Mouse (Mus musculus) megakaryocyte, adult 5-6 weeks (primary cell): ENCODE results near the gene Grb10. TPM values are rescaled to one million over a fixed set of nuclear protein-coding genes. Genes with fewer than 3 reads are reported as not detected.

ENCODE experiments used
- ATAC-seq: 2 replicates; pipeline ENCODE4 v1.8.0; 2016; ENCODE audit warnings: mild to moderate bottlenecking, inconsistent platforms; ENCODE audit not compliant: poor library complexity, severe bottlenecking
- total RNA-seq, 2 experiments: library from RNA; stranded (forward) in 1 of 2; stranded (reverse) in 1 of 2; fragments of 153-499, 151-499 nt in 1 of 2; fragments of 221-1000, 200-1000 nt in 1 of 2; gene quantifications; 2 replicates each; pipeline versions ENCODE4 v1.2.3 to v1.2.4; 2015 to 2017

Grb10 gene
- total RNA-seq, 2 experiments from 2014 or later: 0.37 TPM; not detected in 1

DNA sequence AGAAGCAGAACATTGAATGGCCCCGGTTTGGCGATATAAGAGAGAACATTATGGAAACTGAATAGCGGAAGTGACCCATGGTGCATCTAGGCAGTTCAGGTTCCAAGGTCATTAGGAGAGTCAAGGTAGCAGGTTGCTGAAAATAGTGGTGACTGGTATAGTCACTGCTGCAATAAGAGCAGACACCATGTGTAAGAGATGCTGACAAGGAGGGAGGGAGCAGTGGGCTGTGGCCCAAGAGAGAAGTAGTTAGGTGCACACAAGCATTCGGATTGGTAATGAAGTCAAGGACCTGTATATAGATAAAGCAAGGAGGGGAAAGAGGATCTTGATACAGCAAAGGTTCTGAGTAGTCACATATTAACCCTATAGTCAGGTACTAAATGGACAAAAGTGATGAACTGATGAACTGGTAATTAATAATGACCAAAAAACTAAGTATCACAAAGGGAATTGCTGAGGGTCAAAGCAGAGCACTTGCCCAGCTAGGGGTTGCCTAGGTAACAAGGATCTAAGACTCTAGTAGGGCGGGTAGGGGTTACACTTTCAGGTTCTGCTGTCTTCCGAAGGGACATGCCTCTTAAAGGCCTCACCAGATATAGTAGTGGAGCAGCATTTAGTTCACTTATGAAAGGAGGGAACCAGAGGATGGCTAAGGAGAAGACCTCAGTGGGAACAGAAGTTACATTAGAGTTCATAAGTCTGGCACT is 65.9 kb downstream of the Grb10 start:
- no peak for ATAC-seq

DNA sequence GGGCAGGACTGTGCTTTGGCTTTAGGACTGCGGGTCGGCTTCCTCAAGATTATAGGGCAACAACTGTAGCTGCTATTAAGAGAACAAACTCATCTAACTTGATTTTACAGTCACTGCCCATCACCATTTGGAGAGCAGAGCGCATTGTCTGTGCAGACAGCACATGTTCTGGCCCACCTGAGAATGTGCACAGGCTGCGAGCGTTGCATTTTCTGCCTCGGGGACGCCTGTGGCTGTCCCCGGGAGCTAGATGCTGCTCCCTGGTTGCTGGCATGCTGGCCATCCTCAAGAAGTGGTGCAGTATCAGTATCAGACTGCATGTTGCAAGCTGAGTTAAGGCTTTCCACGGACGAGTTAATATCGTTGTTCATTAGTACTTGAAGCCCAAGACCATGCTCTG is 68.2 kb downstream of the Grb10 start:
- ATAC-seq: no peak

DNA sequence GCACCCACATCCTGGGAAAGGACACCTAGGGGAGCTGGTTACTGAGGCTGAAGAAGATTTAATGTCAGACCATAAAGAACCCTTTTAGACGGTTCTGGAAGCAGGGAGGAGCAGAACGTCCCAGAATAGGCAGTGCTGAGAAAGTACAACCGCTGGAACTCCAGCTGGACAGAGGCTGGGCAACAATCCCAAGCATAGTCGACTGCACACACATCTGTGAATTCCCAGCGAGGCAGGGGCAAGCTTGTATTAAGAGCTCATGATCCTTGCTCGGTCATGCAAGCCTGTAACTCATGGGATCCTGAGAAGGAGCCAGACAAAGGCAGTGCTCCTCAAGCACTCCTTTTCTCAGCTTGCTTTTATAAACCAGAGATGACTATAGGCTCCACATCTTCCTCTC is 69.7 kb downstream of the Grb10 start:
- no peak for ATAC-seq

DNA sequence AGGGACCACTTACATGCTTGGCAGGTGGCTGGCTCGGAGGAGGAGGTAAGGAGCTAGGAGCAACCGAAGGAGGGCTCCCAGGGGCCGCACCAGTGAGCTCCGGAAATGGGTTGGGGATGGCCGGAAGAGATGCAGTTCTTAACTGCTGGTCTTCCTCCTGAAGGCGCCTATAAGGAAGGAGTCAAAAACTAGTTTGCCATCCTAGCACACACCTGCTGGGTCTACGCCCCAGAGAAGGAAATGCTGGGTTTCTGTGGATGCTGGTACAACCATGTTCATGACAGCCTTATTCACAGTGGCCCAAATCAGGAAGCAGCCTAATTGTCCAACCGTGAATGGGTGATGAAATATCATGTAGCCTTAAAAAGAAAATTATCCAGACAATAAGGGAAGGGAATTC is 71.0 kb downstream of the Grb10 start:
- ATAC-seq: no peak

DNA sequence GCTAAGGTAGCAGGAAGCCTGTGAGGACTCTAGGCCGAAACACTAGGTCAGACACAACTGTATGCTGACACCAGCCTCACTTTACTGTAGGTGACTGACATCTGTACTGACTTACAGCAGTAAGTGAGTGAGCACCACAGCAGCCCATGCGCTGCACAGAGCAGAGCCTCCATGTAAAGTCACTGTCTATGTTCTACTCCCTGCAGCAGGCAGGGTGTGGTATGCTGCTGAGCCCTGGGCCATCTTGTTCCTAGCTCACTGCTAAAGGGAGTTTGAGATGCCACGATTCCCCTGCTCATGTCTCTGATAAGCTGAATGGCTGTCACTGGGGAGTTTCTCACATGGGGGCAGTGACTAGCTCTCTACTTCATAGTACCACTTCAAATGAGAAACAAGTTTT is 72.3 kb downstream of the Grb10 start:
- no peak for ATAC-seq

DNA sequence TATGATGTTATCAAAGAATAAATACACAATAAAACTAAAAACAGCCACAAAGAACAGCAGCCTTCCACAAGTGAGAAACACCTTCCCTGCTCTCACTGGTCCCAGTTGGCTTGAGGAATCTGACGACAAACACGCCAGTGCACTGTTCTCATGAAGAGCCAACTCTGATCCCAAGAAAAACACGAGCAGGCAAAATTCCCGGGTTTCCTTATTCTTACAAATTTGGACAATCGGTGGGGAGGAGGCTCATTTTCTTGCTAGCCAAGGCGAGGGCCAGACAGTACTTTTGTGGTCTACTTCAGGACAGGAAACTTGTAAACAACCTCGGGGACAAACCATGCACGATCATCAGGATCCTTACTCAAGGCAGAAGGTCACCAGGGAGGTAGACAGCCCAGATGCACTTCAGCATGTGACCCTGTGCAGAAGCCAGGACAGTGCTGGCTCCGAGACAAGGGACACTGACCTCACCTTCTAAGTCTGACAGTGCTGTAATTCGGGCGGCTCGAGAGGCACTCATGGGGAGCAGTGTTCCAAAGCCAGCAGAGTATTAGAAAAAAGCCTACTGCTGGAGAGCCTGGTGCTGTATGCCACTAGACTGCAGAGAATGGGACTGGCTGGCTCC is 72.9 kb downstream of the Grb10 start:
- ATAC-seq: no peak

DNA sequence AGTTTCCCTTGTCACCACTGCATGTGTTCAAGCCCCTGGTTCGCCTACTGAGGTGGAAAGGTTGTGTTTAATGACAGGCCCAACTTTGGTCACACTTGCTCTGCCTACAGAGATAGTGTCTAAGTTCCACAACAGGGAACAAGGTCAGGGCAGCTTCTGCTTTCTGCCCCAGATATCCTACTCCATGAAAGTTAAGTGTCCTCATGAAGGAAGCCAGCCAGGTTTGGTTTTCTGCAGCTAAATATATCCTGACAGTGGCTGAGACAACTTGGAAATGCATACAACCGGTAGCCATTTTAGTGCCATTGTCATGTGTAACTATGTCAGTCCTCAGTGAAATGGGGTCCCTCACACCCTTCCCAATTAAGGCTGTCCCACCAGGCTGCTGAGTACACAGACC is 73.8 kb downstream of the Grb10 start:
- no peak for ATAC-seq

DNA sequence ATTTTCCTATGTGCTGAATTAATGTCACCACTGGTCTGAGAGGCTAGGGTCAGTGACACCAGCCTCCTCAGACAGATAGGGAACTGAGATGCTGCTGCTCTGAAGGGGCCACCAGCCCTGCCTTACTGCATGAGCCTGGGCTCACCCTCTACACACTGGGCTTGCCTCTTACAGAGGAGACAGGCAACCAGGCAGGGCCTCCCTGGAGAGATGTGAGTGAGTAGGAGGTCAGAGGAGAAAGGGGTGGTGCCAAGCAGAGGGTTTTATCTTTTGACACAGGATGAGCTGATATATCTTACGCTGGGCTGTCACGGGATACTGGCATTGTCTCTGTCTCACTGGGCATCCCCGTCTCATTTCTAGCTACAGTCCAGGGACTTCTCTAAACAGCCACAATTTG is 74.9 kb downstream of the Grb10 start:
- ATAC-seq: no peak

DNA sequence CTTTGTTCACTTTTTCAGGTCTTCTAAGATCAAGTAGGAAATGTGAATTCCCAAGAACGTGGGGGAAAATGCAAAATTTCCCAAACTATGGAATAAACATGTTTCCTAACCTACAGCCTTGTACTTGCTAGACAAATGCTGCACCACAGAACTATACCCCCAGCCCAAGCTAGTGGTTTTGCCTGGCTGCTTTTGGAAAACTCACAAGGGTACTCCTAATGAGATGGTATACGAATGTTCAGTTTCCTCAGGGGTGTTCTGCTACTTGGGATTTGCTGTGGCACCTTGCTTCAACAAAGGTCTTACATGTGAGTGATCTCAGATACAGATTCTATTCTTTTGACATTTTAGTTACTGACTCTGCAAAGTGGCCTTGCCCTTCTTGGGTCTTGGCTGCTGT is 75.4 kb downstream of the Grb10 start:
- no peak for ATAC-seq

DNA sequence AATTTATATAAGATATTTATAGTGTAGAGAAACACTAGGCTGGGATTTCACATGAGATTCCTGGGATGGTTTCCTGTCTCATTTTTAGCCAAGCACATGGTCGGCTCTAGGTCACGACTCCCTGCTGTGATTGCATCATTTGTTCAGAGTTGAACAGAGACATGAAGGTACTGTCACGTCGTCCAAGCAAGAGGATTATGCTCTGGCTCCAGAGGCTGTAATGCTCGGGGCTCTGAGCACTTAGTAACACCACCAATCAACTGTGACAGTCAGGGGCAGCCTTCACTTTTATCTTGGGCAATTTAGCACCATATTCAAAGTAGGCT is 75.9 kb downstream of the Grb10 start:
- ATAC-seq: no peak

DNA sequence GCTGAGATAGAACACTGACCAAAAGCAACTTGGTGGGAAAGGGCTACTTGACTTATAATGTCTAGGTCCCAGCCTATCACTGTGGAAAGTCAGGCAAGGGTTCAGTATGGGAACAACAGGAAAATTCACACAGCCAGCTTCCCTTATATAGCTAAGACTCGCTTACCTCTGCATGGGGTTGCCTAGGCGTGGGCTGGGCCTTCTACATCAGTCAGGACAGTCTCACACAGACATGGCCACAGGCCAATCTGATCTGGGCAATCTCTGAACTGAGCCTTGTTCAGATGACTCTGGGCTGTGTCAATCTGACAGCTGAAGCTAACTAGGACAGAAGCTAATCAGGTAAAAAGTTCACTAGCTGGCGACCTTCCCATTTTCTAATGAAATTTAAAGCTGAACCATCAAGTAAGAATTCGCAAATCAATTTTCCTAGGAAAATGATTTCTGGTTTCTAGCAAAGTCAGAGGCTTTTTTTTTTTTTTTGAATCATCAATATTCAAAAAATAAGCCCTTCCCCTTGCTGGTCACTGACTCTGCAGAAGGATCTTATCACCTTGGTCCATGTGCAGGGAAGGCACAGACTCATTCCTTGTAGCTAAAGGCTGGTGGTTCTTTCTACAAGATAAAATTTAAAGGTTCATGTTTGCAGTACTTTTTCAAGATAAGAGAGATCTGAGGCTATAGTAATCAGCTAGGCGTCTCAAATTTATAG is 76.4 kb downstream of the Grb10 start:
- ATAC-seq: no peak

DNA sequence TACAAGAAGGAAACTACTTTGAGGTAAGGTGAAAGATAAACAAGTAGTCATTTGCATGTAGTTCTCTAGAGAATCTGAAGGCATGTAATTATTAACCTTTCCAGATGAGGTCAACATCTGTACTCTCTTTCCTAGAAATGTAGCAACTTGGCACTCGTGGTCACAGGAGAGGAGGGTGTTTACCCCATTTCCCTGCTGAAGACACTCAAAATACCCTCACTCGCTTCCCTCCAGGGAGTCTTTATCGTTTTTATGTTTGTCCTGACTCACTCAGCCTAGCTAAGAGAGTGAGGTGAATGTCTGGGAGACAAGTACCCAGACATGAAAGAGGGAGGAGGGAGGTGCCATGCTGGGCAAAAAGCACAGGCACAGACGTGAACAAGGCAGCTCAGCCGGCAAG is 77.6 kb downstream of the Grb10 start:
- no peak for ATAC-seq

DNA sequence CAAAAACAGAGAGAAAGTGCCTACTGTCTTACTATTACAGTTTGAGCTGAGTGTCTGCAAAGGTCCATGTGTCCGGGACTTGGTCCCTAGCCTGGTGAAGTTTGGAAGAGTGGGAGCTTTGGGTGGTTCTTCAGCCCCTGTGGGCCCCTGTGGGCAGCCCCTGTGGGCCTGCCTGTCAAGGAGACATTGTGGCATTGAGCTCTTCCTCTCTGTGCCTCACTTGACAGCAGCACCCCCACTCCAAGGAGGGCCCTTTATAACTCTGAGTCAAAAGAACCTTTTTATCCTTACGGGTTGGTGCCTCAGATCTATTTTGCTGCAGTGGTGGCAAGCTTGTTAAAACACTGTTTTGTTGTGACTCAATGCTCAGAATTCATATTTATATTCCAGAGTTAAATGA is 78.3 kb downstream of the Grb10 start:
- no peak for ATAC-seq

DNA sequence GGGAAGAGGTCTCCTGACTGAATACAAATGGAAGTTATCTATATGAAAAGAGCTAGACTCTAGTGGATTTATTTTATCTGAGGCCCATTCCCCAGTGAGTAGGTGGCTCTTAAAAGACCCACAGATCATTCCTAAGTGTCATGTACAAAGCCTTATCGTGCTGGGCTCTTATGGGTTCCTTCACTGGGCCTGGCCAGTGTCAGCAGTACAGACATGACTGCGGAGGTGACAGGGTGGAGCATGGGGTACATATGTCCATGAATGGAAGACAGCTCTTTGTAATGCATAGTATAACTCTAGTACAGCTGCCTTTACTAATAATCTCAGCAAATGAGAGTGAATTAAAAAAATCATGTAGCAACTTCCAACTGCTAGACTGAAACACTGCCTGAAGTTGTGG is 80.0 kb downstream of the Grb10 start:
- no peak for ATAC-seq

DNA sequence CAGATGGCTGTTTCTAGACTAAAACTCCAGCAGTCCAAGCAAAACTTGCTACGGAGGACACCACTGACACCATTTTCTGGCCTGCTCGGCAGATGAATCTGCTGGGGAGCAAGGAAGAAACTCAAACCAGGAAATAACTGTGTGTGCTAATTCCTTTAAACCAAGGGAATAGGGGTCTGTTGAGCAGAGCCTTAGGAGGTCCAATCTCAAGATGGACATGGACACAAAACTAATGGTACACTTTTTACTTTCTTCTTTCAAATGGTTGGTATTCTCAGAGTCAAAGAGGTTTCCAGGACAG is 80.5 kb downstream of the Grb10 start:
- ATAC-seq: no peak

DNA sequence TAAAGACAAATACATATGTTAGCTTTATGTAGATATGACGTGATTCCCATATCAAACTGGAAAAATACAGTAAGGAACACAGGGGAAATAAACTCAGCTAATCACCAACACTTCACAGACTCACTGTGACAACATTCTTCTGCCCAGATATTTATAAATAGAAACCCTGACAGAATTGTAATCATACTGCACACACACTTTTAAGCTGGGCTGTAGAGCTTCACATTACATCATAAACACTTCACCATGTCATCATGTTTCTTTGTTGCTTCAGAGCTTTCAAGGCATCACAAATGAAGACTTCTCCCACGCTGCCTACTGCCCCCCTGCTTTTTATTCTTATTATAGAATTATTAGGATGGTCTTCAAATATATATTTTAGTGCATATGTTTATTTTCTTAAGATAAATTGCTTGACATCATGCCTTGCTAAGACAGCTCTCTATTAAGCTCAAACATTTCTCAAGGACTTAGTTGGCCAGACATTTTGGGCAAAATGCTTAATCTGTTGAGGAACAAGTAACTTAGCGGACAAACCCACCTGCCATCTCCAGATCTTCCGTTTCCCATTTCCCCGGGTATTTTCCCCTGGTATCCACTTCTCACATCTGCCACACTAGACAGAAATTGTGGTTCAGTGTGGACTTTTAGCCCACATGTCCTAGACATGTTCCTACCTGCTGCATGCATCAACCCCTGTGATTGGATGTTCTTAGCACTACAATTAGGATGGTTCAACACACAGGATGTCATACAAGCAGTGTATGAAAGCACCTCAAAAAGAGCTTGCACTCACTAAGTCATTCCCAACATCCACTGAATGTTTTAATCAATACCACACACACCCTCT is 81.0 kb downstream of the Grb10 start:
- ATAC-seq: no peak

DNA sequence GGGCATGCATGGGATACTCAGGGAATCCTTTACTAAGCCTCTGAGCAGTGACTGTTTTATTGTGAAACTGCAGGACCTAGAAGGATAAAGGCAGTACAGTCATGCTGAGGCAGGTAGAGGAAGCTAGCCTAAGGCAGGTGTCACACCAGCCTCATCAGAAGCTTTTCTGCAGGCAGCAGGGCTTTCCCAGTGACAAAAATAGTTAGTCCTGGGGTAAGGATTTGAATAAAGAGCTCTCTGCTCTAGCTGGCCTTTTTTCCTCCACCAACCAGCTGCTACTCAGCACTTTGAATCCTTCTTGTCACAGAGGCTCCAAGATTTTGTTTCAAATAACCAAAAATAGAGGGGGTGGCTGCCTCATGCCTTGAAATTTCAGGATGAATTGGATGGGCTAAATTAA is 82.7 kb downstream of the Grb10 start:
- ATAC-seq: no peak

DNA sequence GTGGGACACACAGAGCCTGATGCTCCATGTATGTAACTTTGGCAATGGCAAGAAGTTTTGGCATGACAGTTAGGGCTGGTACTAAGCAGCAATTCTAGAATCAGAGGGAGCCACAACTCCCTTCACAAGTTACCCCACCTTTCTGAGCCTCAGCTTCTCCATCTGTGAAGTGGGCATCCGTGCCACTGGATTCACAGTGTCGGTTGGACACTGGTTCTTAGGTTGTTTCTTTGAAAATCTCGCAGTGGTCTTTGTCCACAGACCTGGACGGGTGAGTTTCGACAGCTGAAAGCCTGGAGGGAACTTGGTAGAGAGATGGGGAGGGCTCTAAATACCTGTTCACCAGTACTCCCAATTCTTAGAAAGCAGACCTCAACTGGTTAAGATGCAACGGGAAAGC is 83.9 kb downstream of the Grb10 start:
- no peak for ATAC-seq

DNA sequence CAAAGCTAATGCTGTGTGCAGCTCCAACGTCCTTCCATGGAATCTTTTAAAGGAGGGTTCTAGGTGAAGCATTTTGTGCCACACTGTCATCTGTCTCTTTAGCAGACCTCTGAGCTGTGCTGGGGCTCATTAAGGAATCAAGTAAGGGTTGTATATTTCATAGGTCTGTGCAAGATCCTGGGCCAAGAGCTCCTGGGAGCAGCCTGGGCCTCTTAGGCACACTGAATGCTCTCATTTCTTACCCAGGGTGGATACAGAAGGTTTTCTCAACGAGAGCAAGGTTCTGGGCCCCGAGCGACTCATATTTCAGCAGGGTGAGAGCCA is 84.4 kb downstream of the Grb10 start:
- ATAC-seq: no peak

DNA sequence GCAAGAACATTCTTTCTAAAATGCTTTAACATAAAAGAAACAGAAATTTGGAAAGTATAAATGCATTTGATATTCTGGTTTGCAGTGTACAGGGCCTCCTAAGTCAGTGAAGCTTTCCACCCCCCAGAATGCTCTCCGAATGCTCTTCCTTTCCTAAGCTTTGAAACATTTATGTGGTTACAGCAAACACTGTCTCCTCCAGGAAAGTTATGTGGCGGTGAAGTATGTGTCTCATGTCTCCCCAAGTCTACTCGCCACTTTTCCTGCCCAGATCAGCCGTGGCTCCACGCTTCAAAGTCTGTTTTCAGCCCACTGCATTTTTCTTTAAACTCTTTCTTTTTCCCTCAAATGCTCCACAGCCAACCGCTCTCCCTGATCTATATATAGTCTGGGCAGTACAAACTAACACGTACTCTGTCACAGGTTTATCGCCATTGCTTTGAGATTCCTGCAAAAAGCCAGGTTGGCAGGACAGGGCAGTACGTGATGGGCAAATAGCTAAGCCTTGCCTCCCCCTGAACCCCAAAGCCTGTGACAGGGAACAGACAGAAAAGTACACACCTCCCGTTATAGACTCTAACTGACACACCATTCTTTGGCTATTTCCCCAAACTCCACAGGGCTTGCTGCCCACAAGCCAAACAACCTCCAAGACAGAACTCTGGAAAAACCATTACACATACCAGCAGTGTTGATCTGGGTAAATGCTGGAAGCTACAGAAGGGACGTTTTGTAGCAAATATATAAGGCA is 84.9 kb downstream of the Grb10 start:
- ATAC-seq: no peak

DNA sequence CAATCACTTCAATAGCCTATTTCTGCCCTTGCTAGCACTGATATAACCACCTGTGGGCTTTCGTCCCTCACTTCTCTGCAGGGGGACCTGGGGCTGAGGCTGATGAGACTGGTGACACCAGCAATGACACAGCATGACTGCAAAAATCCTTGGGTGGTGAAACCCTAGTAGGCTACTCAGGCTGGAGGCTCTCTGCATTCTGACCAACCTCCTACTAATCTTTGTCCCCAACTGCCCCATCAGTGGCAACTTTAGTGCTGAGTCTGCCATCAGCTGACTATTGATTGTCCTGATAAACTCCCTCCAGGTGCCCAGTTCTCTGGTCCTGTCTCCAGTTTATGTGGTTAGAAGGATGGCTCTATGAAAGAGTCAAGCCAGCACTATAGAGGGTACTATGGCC is 85.9 kb downstream of the Grb10 start:
- no peak for ATAC-seq
